Mouse (Mus musculus) layer of hippocampus, postnatal 10 days (tissue): ENCODE results near the gene Psmb9. TPM values are rescaled to one million over a fixed set of nuclear protein-coding genes. Genes with fewer than 3 reads are reported as not detected.
"Not testable (repeated sequence)": the region's sequence is repeated elsewhere in the genome, so short reads cannot be mapped to it uniquely, and the experiment has no call there.

Experiments
- DNase-seq, 2 experiments: peaks; one replicate each; pipeline ENCODE4 v3.0.0; 2021; ENCODE audit warnings: low spot score in 2 of 2
- total RNA-seq, 2 experiments: library from RNA; stranded (reverse); gene quantifications; 2 replicates each; pipeline ENCODE4 v1.2.3; 2021

Psmb9 gene
- total RNA-seq, 2 experiments from 2014 or later, result 1.4 to 1.9 TPM

DNA sequence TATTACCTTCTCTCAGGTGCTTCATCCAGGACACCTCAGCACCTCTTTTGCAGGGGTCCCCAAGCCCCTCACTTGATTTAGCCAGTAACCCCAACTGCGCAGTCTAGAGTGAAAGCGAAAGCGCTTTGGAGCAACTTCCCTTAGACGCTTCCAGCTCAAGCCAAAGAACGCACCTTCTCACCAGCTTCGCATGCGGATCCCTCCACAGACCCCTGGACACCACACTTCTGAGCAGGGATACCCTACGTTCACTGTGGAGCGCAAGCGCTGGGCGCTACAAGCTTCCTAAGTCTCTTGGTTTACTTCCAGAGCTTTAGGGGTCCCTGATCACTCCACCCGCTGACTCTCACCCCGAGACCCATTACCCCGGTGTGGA lies 691 bp downstream of the Psmb9 start:
- DNase-seq, result no peak

DNA sequence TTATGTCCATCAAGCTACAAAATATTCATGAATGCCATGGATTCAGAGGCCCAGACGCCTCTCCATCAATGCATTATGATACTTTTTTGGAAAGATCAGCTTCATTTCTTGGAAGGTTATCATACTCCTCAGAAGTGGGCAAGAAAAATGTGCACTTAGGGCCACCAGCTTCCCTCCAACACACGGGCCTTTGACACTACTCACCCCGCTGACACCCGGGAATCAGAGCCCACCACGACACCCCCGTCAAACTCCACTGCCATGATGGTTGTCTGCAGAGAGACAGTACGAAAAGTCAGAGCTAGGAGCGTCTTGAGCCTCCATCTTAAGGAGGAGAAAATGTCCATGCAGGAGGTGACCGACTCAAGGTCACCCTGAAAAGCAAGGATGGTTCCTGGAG lies 2.0 kb downstream of the Psmb9 start:
- no peak for DNase-seq

DNA sequence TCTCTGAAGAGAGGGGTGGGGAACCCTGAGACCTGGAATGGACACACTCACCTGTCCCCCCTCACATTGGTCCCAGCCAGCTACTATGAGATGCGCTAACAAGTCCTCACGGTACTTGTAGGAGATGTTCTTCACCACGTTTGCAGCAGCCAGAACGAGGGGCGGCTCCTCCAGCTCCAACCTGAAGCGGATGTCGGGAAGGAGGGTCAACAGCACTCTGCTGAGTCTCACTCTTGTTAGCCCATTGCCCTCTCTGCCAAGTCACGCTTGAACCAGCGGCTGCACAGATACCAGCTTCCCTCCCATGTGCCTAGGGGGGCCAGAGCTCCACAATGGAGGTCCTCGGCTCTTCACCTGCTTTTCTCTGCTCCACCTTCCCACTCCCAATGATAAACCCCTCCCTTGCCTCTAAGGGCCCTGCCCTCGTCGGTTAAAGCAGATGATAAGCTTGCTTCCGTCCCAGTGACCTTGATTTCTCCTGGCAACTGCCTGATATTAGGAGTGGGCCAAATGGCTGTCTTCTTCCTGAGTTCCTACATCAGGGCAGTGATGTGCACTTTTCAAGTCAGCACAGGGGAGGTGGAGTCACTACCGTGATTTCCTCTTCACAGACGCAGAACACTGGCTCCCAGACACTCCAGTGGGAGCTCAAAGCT lies 3.9 kb downstream of the Psmb9 start:
- no peak for DNase-seq

DNA sequence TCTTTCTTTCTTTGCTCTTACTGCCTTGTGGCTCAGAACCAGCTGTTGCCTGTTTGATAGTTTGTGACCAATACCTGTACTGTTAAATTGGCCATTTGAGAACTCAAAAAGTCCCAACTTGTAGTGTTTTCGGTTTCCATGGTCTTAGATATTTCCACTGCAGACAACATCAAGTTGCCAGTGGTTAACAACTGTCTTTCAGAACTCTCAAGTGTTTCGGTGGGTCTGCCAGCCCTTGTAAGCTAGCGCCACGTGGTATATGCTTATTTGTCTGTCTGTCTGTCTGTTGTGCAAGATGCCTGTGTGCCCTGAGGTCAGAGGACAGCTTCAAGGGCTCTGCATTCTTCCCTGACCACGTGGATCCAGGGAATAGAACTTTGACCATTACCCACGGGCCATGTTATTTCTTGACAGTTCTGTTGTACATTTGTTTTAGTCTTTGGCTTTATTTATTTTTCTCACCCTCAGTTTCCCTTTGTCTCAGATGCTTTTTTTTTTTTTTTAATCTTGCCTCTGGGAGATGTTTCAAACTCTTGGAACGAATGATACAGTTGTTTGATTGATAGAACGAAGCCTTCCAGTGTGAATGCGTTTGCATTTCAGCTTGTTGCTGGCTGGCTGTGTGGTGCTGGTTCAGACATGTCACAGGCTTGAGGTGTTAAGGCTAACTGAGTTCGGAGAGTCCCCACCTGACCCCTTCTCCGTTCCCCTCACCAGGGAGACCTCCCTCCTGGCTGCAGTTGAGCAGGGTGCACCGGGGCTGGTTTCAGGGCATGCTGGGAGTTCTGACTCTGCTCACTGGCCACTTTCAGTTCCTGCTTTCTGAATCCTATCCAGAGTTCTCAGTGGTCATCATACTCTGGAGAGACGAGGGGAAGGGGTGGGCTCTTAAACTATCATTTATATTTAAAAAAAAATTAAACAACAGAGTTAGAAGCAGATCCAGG lies 7.4 kb downstream of the Psmb9 start:
- DNase-seq, result no peak

DNA sequence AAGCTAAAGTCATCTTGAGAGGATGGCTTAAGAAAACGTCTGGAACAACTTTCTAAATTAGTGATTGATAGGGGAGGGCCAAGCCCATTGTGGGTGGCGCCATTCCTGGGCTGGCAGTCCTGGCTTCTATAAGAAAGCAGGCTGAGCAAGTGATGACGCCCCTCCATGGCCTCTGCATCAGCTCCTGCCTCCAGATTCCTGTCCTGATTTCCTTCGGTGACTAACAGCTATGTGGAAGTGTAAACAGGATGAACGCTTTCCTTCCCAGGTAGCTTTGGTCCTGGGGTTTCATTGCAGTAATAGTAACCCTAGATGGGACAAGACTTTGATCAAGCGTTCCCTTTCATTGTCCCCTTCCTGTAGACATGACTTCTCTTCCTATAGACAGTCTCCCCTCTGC lies 8.5 kb downstream of the Psmb9 start:
- no peak for DNase-seq

DNA sequence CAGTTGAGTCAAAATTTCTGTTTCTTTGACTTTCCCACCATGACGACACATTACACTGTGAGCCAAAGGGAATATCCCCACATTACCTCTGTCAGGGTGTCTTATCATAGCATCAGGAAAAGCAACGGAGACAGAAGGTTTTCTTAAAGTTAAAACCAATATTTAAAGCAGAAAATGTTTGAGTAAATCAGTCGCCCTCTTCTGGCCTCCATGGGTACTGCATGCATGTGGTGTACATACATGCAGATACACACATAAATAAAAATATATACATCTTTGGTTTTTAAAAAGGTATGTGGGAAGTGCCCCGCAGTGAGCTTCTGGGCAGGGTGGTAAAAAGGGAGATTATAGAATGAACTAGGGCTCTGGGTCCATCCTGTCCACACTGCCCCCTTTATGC lies 10.4 kb downstream of the Psmb9 start:
- DNase-seq, result no peak

DNA sequence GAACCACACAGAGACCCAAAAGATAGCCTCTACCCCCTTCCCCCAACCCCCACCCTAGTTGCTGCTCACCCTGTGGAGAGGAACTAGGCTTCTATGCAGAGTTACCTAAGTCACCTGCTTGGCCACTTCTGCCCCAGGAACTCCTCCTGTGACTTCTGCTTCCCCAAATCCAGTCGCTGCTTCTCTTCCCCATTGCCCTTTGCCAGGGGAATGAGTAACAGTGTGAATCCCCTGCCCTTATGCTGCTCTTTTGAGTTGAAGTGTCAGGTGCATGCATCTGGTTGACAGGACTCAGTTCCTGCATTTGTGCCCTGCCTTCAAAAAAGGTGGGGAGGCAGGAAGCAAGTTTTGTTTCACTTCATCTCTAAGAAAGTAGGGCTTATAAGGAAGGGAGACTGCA lies 13.5 kb downstream of the Psmb9 start:
- DNase-seq, result no peak

DNA sequence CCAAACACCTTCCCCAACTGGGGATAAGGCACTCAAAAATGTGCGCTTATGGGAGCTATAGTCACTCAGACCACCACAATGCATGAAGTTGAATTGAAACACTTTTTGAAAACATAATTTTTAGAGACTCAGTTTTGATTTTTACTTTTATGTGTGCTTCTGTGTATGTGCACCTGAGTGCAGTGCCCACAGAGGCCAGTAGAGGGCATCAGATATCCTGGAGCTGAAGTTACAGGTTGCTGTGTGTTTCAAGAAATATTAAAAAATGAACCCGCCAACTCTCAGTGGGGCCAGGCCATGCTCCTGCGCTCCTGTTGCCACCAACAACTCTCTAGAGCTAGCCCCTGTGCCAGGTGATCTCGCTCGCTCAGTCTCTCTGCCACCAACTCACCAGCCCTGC lies 15.0 kb downstream of the Psmb9 start:
- DNase-seq, result no peak

DNA sequence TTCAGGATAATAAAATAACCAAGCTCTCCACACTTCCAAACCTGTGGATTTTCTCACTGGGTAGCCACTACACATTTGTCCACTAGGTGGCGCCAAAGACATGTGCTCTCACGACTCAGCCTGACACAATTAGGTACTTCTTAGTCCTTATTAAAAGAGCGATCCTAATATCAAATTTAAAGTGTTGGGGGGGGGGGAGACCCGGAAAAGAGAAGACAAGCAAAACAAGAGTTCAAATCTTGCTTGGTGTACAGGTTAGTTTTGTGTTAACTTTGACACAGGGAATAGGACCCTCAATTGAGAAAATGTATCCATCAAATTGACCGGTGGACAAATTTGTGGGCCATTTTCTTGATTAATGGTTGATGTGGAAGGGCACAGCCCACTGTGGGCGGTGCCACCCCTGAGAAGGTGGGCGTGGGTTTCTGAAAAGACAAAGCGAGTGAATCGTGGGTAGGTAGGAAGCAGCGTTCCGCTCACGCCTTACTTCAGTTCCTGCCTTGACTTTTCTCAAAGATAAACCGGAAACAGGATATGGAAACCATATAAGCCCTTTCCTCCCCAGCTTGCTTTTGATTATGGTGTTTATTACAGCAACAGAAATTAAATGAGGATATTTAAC lies 16.6 kb downstream of the Psmb9 start:
- peak; percentile 90 to 91 for DNase-seq

DNA sequence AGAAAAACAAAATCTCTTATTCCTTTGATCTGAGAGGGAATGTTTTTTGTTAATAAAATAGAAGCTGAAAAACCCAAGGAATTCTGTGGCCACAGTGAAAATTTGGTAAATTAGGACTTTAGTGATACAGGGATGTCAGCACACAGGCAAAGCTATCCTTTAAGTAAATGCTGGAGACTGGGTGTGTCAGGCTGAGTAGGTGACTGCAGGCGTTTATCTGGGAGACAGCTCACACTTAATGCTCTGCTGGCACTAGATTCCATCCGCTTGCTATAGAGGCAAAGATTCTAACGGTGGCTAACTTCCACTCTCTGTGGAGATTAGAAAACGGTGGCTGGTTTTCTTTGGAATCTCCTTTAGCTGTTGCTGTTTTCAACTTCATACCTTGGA lies 17.1 kb downstream of the Psmb9 start:
- no peak for DNase-seq

DNA sequence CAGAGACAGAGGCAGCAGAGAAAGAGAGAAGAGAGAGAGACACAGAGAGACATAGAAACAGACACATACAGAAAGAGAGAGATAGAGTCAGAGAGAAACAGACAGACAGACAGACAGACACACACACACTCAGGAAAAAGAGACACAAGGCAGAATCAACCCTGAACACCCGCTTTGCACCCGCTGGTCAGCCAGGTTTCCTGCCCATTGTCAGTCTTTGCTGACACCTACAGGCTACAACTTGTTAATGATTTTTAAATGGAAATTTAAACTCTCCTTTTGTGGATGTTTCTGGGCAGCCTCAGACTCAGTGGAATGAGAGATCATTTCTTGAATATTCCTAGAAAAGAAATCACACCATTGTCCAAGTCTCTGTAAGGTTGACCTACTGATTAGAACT lies 18.3 kb downstream of the Psmb9 start:
- peak; percentile 24 to 46 for DNase-seq

DNA sequence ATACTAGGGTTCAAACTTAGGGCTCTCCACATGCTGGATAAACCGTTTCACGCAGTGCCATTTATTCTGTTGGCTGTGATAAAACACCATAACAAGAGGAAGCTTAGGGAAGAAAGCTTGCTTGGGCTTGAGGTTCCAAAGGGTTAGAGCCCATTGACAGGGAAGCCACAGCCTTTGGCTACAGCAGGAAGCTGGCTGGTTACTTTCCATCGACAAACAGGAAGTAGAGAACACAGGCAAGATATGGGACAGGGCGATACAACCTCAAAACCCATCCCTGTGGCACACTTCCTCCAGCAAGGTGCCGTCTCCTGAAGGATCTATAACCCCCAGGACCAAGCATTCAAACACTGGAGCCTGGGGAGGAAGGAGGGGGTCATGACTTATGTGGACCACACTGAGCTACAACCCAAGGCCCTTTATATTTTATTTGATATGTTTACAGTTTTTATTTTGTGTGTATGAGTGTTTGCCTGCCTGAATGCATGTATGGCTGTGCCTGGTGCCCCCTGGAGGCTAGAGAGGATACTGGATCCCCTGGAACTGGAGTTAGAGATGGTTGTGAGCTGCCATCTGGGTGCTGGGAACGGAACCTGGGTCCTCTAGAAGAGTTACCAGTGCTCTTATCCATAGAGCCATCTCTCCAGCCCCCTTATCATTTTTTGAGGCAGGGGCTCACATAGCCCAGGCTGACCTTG lies 22.4 kb downstream of the Psmb9 start:
- DNase-seq, result no peak

DNA sequence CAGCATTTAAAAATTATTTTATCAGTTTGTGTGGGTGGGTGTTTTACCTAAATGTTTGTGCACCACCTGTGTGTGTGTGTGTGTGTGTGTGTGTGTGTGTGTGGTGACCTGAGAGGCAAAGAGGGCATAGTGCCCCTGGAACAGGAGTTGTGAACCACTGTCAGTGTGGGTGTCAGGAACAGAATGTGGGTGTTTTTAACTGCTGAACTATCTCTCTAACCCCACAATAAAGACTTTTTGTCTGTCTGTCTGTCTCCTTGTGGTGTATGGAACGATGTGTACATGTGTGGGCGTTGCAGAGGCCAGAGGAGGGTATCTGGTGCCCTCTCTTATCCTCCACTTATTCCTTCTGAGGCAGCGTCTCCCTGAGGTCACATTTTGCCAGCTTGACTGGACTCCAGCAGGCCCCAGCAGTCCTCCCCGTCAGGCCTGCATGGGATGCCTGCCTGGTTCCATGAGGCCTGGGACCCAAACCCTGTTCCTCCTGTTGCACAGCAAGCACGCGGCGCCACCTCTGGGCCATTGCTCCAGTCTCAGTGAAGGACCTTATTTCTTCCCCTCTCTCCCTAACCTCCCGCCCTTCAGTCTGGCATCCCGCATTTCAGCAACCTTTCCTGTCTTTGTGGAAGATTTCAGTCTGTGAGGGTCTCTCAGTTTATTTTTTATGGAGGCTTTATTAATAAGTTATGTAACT lies 23.2 kb downstream of the Psmb9 start:
- DNase-seq, result no peak

DNA sequence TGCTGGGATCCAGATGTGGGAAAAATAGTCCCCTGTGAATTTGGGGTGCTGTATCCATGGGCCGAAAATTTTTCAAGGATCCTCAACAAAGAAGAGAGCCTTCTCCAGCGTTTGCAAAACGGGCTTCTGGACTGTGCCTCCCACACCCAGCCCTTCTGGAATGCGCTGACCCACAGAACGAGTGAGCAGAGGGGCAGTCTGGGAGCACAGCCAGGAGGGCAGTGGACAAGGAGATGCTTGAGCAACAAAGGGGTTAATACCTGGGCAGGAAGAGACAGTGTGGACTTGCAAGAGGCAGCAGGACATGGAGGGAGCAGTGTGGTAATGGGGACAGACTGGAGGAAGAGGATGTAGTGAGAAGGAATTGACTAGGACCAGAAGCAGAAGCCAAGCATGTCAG lies 32.0 kb downstream of the Psmb9 start:
- DNase-seq, result no peak

DNA sequence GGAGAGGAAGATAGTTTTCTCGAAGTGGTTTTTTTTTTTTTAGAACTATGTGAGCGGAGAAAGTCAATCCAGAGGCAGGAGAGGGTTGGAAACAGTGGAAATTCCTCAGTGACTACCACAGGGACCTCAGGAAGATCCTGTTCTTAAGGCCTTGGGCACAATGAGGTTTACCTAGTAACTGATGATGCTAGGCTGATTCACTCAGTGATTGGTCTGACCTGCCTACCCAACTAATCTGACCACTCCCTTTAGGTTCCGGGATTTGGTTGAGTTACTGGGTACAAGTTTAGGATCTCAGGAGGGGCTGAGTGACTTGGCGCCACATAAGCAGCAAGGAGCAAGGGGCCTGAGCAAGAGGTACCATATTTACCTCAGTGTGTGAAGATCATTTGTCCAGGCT lies 34.6 kb downstream of the Psmb9 start, which contains the start of gene H2-DMb1:
H2-DMb1 (plus strand) TSS at position 150 of the 400 bp plus-strand sequence.
- DNase-seq, result no peak

DNA sequence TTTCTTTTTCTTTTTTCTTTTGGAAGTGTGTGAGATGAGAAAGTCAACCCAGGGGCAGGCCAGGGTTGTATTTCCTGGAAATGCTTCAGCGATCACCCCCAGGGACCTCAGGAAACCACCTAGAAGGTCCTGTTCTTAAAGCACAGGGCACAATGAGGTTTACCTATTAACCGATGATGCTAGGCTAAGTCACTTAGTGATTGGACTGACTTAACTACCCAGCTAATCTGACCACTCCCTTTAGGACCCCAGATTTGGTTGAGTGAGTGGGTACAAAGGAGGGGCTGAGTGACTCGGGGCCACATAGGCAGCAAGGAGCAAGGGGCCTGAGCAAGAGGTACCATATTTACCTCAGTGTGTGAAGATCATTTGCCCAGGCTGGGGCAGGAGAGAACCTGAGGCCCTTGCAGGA lies 42.6 kb downstream of the Psmb9 start:
- DNase-seq, result no peak

DNA sequence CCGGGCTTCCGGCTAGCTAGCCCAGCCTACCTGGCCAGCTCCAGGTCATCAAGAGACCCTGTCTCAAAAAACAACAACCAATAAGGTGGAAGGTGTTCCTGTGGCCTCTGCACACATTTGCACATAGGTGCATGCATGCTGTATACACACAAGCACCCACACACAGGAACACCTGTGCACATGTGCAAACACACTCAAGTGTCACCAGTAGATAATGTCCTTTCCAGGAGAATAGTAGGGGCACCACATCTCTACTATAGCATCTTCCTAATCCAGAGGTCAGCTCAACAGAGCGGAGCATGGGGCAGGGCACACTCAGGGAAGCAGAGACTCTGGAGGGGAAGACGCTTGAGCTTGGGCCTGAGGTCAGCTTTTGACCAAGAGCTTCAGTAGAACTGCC lies 43.3 kb downstream of the Psmb9 start:
- DNase-seq, result not testable (repeated sequence)

DNA sequence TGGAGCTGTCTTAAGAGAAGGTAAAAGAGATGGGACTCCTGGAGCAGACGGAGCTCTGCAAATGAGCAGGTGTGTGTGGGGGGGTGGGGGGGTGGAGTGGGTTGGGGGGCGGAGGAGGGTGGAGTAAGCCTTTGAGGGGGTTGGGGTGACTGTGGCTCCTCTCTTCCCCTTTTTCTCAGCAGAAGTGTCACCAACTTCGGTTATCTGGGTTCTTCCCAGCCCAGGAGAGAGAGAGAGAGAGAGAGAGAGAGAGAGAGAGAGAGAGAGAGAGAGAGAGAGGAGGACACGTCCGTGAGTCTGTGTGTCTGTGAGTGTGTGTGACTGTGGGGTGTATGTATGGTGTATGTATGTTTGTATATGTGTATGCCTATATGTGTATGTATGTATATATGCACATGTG lies 44.1 kb downstream of the Psmb9 start:
- DNase-seq, result no peak

DNA sequence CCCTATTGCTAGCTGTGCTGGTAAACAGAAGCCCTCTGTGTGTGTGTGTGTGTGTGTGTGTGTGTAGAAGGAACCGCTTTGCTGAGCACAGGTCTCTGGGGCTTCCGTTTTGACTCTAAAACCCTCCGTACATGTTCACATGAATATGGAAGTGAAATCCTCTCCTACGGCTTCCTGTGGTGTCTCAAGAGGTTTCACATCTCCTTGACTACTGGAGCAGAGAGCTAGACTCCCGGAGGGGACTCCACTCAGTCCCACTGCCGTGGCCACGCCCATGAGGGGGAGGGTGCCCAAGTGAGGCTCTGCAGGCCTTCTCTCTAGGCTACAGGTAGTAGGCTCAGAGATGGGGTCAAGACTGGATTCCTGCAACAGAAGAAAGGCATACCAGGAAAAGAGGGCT lies 44.5 kb downstream of the Psmb9 start, which contains the start of gene H2-DMb2:
H2-DMb2 (plus strand) TSS at position 275 of the 400 bp plus-strand sequence.
- DNase-seq, result no peak

DNA sequence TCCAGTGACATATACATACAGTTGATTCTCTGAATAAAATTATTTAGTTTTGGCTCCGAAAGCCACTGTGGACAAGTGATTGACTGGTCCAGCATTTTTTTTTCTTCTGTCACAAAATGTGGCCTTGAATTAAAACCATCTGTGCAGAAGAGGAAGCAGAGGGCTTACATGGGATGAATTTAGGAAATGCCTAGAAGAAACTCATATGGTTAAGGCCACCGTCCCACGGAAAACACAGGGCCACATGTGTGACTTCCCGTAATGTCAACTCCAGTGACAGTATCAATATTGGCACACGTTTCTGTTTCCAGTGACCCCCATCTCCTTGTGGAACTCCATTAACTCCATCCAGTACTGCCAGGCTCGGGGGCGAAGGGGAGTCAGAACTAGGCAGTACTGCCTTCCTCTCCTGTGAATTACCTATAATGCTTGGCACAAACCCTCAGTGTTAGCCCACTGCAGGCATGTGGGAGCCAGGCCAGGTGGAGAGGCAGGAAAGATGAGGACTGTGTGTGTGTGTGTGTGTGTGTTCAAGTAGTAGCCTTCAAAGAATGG lies 45.0 kb downstream of the Psmb9 start:
- DNase-seq, result no peak

DNA sequence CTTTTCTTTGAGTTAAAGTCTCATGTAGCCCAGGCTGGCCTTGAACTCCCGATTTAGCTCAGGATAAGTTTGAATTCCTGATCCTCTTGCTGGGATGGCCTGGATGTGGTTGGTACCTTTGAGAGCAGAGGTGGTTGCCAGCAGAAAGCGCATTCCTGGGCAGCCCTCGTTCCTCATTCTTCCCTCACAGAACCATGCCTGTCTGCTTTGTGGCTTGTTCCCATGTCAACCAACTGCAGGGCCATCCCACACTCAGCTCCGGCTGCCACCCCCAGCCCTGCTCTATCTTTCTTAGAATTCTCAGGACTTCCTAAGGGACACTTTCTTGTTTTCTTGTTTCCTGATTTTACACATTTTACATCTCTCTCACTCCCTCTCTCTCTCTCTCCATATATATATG lies 46.1 kb downstream of the Psmb9 start:
- no peak for DNase-seq
